Mouse (Mus musculus) kidney, embryonic 15.5 days (tissue): ENCODE data around the gene F8a. TPM values are rescaled to one million over a fixed set of nuclear protein-coding genes. Genes with fewer than 3 reads are reported as not detected.
"Not testable (repeated sequence)": the region's sequence is repeated elsewhere in the genome, so short reads cannot be mapped to it uniquely, and the experiment has no call there.

ENCODE experiments used
- ATAC-seq: fragments of 200-750 bp; cut with Nextera tagmentation; replicated peaks from 2 replicates; pipeline ENCODE4 v1.8.0; 2017; ENCODE audit warnings: moderate TSS enrichment; ENCODE audit not compliant: low FRiP score
- H3K27ac ChIP-seq: fragments of 300-500 bp; sonication (generic); 2 replicates; pipeline ENCODE4 v1.5.1; 2015; ENCODE audit warnings: mild to moderate bottlenecking, inconsistent platforms
- H3K27me3 ChIP-seq: fragments of 300-500 bp; sonication (generic); 2 replicates; pipeline ENCODE4 v1.6.1; 2015; ENCODE audit warnings: inconsistent platforms
- H3K36me3 ChIP-seq: fragments of 300-500 bp; sonication (generic); 2 replicates; pipeline ENCODE4 v1.6.1; 2015; ENCODE audit warnings: inconsistent platforms
- H3K4me1 ChIP-seq: fragments of 300-500 bp; sonication (generic); 2 replicates; pipeline ENCODE4 v1.6.1; 2015; ENCODE audit warnings: inconsistent platforms
- H3K4me2 ChIP-seq: fragments of 300-500 bp; sonication (generic); 2 replicates; pipeline ENCODE4 v1.6.1; 2015; ENCODE audit warnings: moderate library complexity, mild to moderate bottlenecking, inconsistent platforms
- H3K4me3 ChIP-seq: fragments of 300-500 bp; sonication (generic); replicated peaks from 2 replicates; pipeline ENCODE4 v1.5.1; 2015; ENCODE audit warnings: mild to moderate bottlenecking, inconsistent platforms
- H3K9ac ChIP-seq: fragments of 300-500 bp; sonication (generic); 2 replicates; pipeline ENCODE4 v1.6.1; 2015; ENCODE audit warnings: mild to moderate bottlenecking, inconsistent platforms
- H3K9me3 ChIP-seq: fragments of 300-500 bp; sonication (generic); replicated peaks from 2 replicates; pipeline ENCODE4 v1.6.1; 2016; ENCODE audit warnings: inconsistent platforms
- WGBS: fragments of 180-500 bp; shearing (Covaris S2); methylation state at CpG from one replicate; pipeline ENCODE4 v1.1.7; 2015; ENCODE audit warnings: mixed read lengths; 5-methylcytosine and 5-hydroxymethylcytosine counted together
- polyA plus RNA-seq: library from polyadenylated mRNA; unstranded; fragments of >200 nt; fragmentation: Nextera tagmentation; extraction: Ambion mirVana; gene quantifications from 2 replicates; pipeline ENCODE4 v1.2.1, GENCODE M21; 2015

Gene F8a
- 9.5 and 11.3 TPM in 2 replicates for polyA plus RNA-seq

- H3K9ac ChIP-seq = peak within 1 kb of the TSS; percentile 51
- peak within 1 kb of the TSS; percentile 87 for H3K27ac ChIP-seq
- peak; percentile 97 for ATAC-seq
- no peaks in the 10 kb centered on the region for H3K36me3 ChIP-seq
- WGBS = 17% methylated on average over 37 of the region's 39 CpGs
- H3K4me1 ChIP-seq = 0 out of 2 replicates have a peak, but pooled peaks cover 5% of the 10 kb centered on the region
- peak within 1 kb of the TSS; percentile 65 for H3K4me3 ChIP-seq
- peaks cover 25% of the 10 kb centered on the region for H3K27me3 ChIP-seq
- H3K9me3 ChIP-seq = no peaks in the 10 kb centered on the region
- H3K4me2 ChIP-seq = peak within 1 kb of the TSS; percentile 82
Measured at GRCm38 (mm10) chrX:73227914-73228605, at the start of gene F8a. TSS of gene F8a (plus strand) at chrX:73228291.

DNA sequence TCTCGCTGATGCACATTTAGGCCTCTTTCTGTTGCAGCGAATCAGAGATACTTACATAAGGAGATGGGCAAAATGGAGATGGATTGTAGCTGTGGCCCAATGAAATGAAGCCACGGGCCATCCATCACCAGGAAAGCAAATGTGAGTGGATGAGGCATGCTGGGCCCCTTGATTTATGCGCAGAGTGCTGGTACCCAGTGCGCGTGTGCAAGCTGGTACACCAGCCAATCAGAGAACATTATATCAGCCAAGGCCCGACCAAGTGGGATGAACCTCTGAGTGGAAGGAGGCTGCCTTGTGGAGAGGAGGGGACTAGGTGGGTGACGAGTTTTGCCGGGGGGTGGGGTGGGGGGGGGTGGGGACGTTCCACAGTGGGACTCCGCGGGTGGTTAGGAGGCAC is 36.2 kb upstream of the F8a start, which contains the start of gene Xlr3b:
Gene Xlr3b, plus strand, starts transcription at position 274 of the 400 bp plus-strand sequence.
- H3K36me3 ChIP-seq, H3K4me2 ChIP-seq, H3K27me3 ChIP-seq, H3K4me3 ChIP-seq, H3K27ac ChIP-seq, H3K9ac ChIP-seq, H3K9me3 ChIP-seq, H3K4me1 ChIP-seq: not testable (repeated sequence)
- 81% methylated on average over 12 of the region's 12 CpGs for WGBS
- ATAC-seq = 0 out of 2 replicates have a peak, but pooled peaks have one; percentile 25

DNA sequence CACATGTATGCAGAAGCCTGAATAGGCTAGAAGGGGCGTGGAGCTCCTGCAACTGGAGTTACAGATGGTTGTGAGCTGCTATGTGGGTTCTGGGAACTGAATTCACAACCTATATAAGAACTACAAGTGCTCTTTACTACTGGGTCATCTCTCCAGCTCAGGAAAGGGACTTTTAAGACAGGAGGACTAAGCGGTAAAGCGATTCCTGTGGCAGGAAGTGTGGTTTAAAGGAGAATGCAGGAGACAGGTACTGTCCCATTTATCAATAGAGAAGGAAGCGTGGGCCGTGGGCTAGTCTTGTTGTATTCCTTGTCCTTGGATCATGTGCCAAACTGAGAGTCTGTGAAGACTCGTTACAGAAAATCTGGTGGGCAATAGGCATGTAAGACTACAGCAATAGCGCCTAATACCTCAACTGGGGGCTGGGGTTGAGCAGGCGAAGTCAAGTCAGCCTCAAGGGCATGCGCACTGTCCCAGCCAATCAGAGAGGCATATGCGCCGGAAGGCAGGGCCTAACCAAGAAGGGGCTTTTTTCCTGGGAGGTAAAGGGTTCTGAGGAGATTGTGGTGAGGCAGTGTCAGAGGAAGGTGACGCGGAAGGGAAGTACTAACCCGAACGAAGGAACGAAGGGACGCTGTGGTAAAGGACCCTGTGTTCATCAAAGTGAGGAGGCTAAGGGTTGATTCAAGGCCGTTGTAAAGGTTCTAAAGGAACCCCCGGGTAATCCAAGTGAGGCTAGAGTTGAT is 14.1 kb upstream of the F8a start, which contains the start of gene Xlr4b:
Gene Xlr4b, plus strand, starts transcription at position 515 of the 746 bp plus-strand sequence.
- H3K27ac ChIP-seq, ATAC-seq, H3K9me3 ChIP-seq, H3K4me3 ChIP-seq, H3K9ac ChIP-seq, H3K36me3 ChIP-seq, H3K27me3 ChIP-seq, H3K4me1 ChIP-seq, H3K4me2 ChIP-seq: not testable (repeated sequence)
- 80% methylated on average over 19 of the region's 19 CpGs for WGBS

DNA sequence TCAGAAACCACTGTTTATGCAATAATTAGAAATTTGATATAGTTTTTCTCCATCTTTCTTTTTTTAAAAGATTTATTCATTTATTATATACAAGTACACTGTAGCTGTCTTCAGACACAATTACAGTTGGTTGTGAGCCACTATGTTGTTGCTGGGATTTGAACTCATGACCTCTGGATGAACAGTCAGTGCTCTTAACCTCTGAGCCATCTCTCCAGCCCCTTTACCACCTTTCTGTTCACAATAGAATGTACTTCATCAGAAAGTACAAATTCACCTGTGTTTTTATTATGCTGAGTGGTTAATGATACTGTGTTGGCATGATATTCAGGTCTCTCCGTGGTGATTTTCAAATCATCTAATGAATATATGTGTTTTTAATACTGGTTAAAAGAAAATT is 2.7 kb upstream of the F8a start:
- Histone ChIP-seq H3K9ac (no peak overlapping the region), H3K9me3 (no peaks in the 10 kb centered on the region), H3K27ac (no peak overlapping the region), H3K4me2 (no peak overlapping the region), H3K4me3 (no peak overlapping the region), H3K4me1 (0 out of 2 replicates have a peak, but pooled peaks cover 5% of the 10 kb centered on the region), H3K36me3 (no peaks in the 10 kb centered on the region), H3K27me3 (peaks cover 21% of the 10 kb centered on the region)
- WGBS = 61% methylated on average over 1 of the region's 1 CpGs
- ATAC-seq = no peak

- Histone ChIP-seq H3K4me1 (0 out of 2 replicates have a peak, but pooled peaks cover 5% of the 10 kb centered on the region), H3K4me3 (peak overlapping the region; percentile 65), H3K4me2 (peak overlapping the region; percentile 82), H3K27ac (peak overlapping the region; percentile 87), H3K9ac (peak overlapping the region; percentile 51), H3K27me3 (peaks cover 25% of the 10 kb centered on the region), H3K9me3 (no peaks in the 10 kb centered on the region), H3K36me3 (no peaks in the 10 kb centered on the region)
- 18% methylated on average over 51 of the region's 51 CpGs for WGBS
- ATAC-seq = peak; percentile 73
Measured at GRCm38 (mm10) chrX:73228606-73229214, 619 bp downstream of the F8a start.

DNA sequence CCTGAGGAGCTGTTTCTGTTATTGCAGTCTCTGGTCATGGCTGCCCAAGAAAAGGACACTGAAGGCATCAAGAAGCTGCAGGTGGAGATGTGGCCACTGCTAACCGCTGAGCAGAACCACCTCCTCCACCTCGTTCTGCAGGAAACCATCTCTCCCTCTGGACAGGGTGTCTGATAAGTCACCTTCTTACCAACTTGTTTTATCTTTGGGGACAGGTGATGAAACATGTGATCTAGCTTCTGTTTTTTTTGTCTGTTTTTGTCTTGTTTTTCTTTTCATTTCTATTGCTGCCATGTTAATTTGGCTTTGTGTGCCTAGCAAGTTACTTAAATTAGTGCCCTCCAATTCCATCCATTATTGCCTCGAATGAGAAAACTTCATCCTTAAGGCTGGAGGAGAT is 1.2 kb downstream of the F8a start:
- Histone ChIP-seq H3K9me3 (no peaks in the 10 kb centered on the region), H3K4me2 (peak overlapping the region; percentile 82), H3K9ac (peak overlapping the region; percentile 51), H3K4me1 (0 out of 2 replicates have a peak, but pooled peaks cover 5% of the 10 kb centered on the region), H3K27ac (no peak overlapping the region), H3K27me3 (peaks cover 25% of the 10 kb centered on the region), H3K4me3 (peak overlapping the region; percentile 65), H3K36me3 (no peaks in the 10 kb centered on the region)
- 40% methylated on average over 3 of the region's 3 CpGs for WGBS
- ATAC-seq = no peak

DNA sequence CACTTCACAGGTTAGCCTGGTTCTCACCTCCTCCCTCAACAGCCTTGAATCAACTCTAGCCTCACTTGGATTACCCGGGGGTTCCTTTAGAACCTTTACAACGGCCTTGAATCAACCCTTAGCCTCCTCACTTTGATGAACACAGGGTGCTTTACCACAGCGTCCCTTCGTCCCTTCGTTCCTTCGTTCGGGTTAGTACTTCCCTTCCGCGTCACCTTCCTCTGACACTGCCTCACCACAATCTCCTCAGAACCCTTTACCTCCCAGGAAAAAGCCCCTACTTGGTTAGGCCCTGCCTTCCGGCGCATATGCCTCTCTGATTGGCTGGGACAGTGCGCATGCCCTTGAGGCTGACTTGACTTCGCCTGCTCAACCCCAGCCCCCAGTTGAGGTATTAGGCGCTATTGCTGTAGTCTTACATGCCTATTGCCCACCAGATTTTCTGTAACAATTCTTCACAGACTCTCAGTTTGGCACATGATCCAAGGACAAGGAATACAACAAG is 14.8 kb downstream of the F8a start, which contains the start of gene Xlr4c:
Gene Xlr4c, minus strand, starts transcription at position 310 of the 505 bp plus-strand sequence.
- not testable (repeated sequence) for H3K9me3 ChIP-seq, H3K4me2 ChIP-seq, H3K4me1 ChIP-seq, H3K27me3 ChIP-seq, H3K4me3 ChIP-seq, H3K36me3 ChIP-seq, H3K9ac ChIP-seq, ATAC-seq, H3K27ac ChIP-seq
- 87% methylated on average over 14 of the region's 14 CpGs for WGBS

DNA sequence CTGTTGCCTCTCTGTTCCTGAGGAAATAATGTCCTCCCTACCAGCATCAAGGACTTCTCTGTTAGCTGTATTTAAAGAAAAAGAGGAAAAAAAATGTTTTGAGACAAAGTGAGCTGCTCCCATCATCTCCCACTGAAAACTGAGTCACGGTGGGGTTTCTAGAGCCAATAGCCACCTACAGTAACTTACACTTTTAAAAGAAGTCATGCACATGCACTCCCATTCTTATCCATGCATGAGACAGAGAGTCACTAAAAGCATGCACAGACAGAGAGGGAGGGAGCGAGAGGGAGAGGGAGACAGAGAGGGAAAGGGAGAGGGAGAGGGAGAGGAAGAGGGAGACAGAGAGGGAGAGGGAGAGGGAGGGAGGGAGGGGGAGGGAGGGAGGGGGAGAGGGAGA is 34.3 kb downstream of the F8a start:
- not testable (repeated sequence) for H3K9ac ChIP-seq, H3K4me1 ChIP-seq, H3K27ac ChIP-seq, H3K4me3 ChIP-seq, H3K9me3 ChIP-seq, H3K36me3 ChIP-seq, ATAC-seq, H3K27me3 ChIP-seq, H3K4me2 ChIP-seq
- WGBS = 89% methylated on average over 1 of the region's 2 CpGs

DNA sequence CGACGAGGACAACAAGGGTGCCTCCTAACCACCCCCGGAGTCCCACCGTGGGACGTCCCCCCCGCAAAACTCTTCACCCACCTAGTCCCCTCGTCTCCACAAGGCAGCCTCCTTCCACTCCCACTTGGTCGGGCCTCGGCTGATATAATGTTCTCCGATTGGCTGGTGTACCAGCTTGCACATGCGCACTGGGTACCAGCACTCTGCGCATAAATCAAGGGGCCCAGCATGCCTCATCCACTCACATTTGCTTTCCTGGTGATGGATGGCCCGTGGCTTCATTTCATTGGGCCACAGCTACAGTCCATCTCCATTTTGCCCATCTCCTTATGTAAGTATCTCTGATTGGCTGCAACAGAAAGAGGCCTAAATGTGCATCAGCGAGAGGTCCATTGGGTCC is 37.2 kb downstream of the F8a start, which contains the start of gene Xlr3c:
Gene Xlr3c, minus strand, starts transcription at position 121 of the 400 bp plus-strand sequence.
- H3K4me2 ChIP-seq, H3K9ac ChIP-seq, H3K27me3 ChIP-seq, H3K4me3 ChIP-seq, H3K36me3 ChIP-seq, H3K4me1 ChIP-seq, H3K27ac ChIP-seq, H3K9me3 ChIP-seq, ATAC-seq: not testable (repeated sequence)
- 88% methylated on average over 14 of the region's 14 CpGs for WGBS
